Mouse (Mus musculus) myocyte (in vitro differentiated cells): ENCODE results near the gene Zfp872. TPM values are rescaled to one million over a fixed set of nuclear protein-coding genes. Genes with fewer than 3 reads are reported as not detected.

Source experiments
- H3K27me3 ChIP-seq: one replicate; pipeline ENCODE4 v1.6.1; 2011; ENCODE audit not compliant: control insufficient read depth, insufficient read depth, insufficient read length
- H3K36me3 ChIP-seq: one replicate; pipeline ENCODE4 v1.6.1; 2011; ENCODE audit not compliant: control insufficient read depth, insufficient read depth
- H3K4me2 ChIP-seq: one replicate; pipeline ENCODE4 v1.6.1; 2011; ENCODE audit warnings: low read depth, control low read depth
- H3K4me3 ChIP-seq: one replicate; pipeline ENCODE4 v1.5.1; 2011; ENCODE audit warnings: mild to moderate bottlenecking, control low read depth, moderate library complexity
- H3K79me2 ChIP-seq: one replicate; pipeline ENCODE4 v1.6.1; 2011; ENCODE audit not compliant: control insufficient read depth, insufficient read depth
- H3ac ChIP-seq: one replicate; pipeline ENCODE4 v1.6.1; 2011; ENCODE audit not compliant: control insufficient read depth, insufficient read length
- CEBPB ChIP-seq: IDR thresholded peaks from 2 replicates; pipeline ENCODE4 v1.6.1; 2011; ENCODE audit warnings: mild to moderate bottlenecking, moderate library complexity; ENCODE audit not compliant: poor library complexity, insufficient read depth, severe bottlenecking
- E2F4 ChIP-seq: IDR thresholded peaks from one replicate; pipeline ENCODE4 v1.6.1; 2011; ENCODE audit warnings: mild to moderate bottlenecking, control low read depth, moderate library complexity; ENCODE audit not compliant: insufficient read depth
- MAX ChIP-seq: IDR thresholded peaks from one replicate; pipeline ENCODE4 v1.6.1; 2011; ENCODE audit warnings: low read depth, mild to moderate bottlenecking, control low read depth
- MYOD1 ChIP-seq, 3 experiments: IDR thresholded peaks; one replicate each; pipeline ENCODE4 v1.6.1; 2011; ENCODE audit warnings: control low read depth in 2 of 3, low read depth in 2 of 3, mild to moderate bottlenecking in 2 of 3, moderate library complexity in 1 of 3; ENCODE audit not compliant: insufficient read length in 2 of 3, control insufficient read depth in 1 of 3
- MYOG ChIP-seq, 3 experiments: IDR thresholded peaks; one replicate each; pipeline ENCODE4 v1.6.1; 2011; ENCODE audit warnings: control low read depth in 2 of 3, low read depth in 2 of 3, mild to moderate bottlenecking in 2 of 3; ENCODE audit not compliant: insufficient read length in 2 of 3, control insufficient read depth in 1 of 3, insufficient read depth in 1 of 3
- POLR2A ChIP-seq: IDR thresholded peaks from one replicate; pipeline ENCODE4 v1.6.1; 2011; ENCODE audit warnings: low read depth, mild to moderate bottlenecking, control low read depth, moderate library complexity; ENCODE audit not compliant: insufficient read length
- POLR2AphosphoS2 ChIP-seq: IDR thresholded peaks from one replicate; pipeline ENCODE4 v1.6.1; 2011; ENCODE audit warnings: low read depth, control low read depth; ENCODE audit not compliant: insufficient read length
- REST ChIP-seq: IDR thresholded peaks from one replicate; pipeline ENCODE4 v1.6.1; 2011; ENCODE audit warnings: mild to moderate bottlenecking, control low read depth, moderate library complexity; ENCODE audit not compliant: insufficient read depth, insufficient read length
- SRF ChIP-seq: IDR thresholded peaks from one replicate; pipeline ENCODE4 v1.6.1; 2011; ENCODE audit warnings: low read depth; ENCODE audit not compliant: control insufficient read depth, insufficient read length
- TCF12 ChIP-seq: IDR thresholded peaks from one replicate; pipeline ENCODE4 v1.6.1; 2011; ENCODE audit warnings: mild to moderate bottlenecking, control low read depth; ENCODE audit not compliant: poor library complexity, insufficient read depth, severe bottlenecking
- TCF3 ChIP-seq: IDR thresholded peaks from one replicate; pipeline ENCODE4 v1.6.1; 2011; ENCODE audit warnings: low read depth, control low read depth; ENCODE audit not compliant: insufficient read length
- USF1 ChIP-seq: IDR thresholded peaks from one replicate; pipeline ENCODE4 v1.6.1; 2011; ENCODE audit warnings: low read depth, mild to moderate bottlenecking, control low read depth, moderate library complexity
- polyA plus RNA-seq: library from polyadenylated mRNA; unstranded; fragments of >200 nt; fragmentation: generic; extraction: Trizol; gene quantifications from one replicate; pipeline ENCODE4 v1.2.1, GENCODE M21; 2012; ENCODE audit warnings: missing spikeins

Zfp872 gene
- polyA plus RNA-seq, 1 experiment, result not detected

DNA sequence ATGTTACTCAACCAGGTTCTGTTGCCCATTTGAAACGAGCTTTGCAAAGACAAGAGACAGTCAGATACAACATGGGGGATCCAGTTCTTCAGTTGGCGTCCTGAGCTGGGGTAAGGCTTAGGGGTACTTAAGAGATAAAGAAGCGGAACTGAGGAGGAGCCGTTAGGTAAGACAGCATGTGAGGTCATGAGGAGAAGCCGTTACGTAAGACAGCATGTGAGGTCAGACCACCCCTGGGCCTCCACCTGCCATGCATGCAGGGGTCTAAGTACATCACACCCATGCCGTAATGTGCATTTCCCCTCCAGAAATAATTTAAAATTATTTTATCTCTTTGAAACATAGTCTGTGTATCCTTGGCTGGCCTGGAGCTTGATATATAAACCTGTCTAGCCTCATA lies 25.0 kb upstream of the Zfp872 start:
- Histone ChIP-seq H3K27me3 (no peaks in the 10 kb centered on the region), H3ac (no peak overlapping the region), H3K4me2 (no peak overlapping the region), H3K36me3 (no peaks in the 10 kb centered on the region), H3K4me3 (no peak overlapping the region), H3K79me2 (no peaks in the 10 kb centered on the region)
- TF ChIP-seq SRF (no peak), USF1 (no peak), POLR2A (no peak), E2F4 (no peak)

DNA sequence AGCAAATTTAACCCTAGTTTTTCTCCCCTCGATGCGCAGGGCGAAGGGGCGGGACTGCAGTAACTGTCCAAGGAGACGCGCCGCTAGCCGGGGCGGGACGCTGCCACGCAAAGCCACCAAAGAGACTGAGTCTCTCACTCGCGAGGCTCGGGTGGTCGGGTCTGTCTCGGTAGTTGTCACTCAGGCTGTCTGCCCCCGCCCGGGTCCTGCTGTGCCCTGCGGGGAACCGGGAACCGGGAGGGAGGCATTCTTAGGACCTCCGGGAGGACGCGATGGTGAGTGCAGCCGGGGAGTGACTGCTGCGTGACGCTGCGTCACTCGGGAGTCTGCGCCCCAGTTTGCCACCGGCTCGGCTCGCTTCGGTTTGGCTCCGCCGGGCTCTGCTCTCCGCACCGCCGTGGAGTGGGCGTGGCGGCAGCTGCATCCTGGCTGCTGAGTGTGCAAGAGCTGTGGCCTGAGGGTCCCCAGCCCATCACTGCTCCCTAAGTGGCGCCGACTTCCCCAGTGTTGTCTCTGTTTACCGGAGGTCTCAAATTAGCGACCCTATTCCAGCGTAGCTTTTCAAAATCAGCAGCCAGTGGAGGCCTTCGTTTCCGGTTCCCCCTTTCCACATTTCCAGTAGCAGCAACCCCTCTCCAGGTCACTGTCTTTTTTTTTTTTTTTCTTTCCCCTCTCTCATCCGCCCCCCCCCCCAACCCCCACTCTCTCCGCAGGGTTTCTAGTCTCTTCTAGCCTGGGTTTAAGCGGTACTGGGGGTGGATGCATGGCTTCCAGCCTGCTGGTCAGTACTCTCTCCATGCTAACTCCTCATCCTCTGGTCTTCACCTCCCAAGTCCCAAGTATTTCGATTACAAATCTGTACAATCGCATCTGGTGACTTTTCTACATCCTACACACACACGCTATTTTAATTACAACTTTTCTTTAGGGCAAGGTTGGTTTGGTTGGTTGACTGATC lies 22.9 kb upstream of the Zfp872 start:
- Histone ChIP-seq H3K79me2 (no peaks in the 10 kb centered on the region), H3K4me3 (no peak overlapping the region), H3ac (peak overlapping the region; percentile 2), H3K36me3 (no peaks in the 10 kb centered on the region), H3K4me2 (peak overlapping the region; percentile 64), H3K27me3 (no peaks in the 10 kb centered on the region)
- TF ChIP-seq POLR2A (no peak), MYOD1 (IDR thresholded peaks at IDR 0.05; ENCODE audit: control insufficient read depth in 1 of 3, insufficient read length in 2 of 3, low read depth in 2 of 3) (peak in 2 of 3 experiments; percentile 31 to 40), E2F4 (no peak), REST (no peak), MYOG (IDR thresholded peaks at IDR 0.05; ENCODE audit: control insufficient read depth in 1 of 3, insufficient read depth in 1 of 3, insufficient read length in 2 of 3, low read depth in 2 of 3) (peak in 2 of 3 experiments; percentile 2 to 54), MAX (no peak), POLR2AphosphoS2 (no peak), SRF (no peak), TCF12 (no peak)

DNA sequence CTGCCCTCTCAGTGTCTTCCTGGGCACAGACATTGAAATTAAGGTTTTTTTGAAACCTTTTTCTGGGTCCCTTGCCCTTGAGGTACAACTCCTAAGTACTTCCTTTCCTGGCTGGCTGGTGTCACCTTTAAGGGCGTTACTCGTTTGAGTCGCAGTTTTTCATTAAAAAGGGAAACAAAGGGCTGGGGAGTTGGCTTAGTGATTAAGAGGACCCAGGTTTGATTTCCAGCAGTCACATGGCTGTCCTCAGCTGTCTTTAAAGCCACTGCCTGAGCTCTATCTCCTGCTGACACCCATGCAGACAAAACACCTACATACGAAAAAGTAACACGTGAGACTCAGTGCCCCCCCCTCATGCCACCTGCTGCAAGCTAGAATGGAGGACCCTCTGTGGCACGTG lies 21.9 kb upstream of the Zfp872 start:
- no peak overlapping the region for H3ac ChIP-seq
- no peaks in the 10 kb centered on the region for H3K79me2 ChIP-seq
- H3K36me3 ChIP-seq, result no peaks in the 10 kb centered on the region
- H3K4me3 ChIP-seq, result no peak overlapping the region
- no peak for TF ChIP-seq MAX
- no peak for TF ChIP-seq POLR2A
- no peak for TF ChIP-seq TCF12
- TF ChIP-seq CEBPB, result no peak
- TF ChIP-seq TCF3, result no peak
- TF ChIP-seq POLR2AphosphoS2, result no peak
- TF ChIP-seq MYOG (IDR thresholded peaks at IDR 0.05; ENCODE audit: control insufficient read depth in 1 of 3, insufficient read depth in 1 of 3, insufficient read length in 2 of 3, low read depth in 2 of 3), result no peak
- no peak for TF ChIP-seq USF1
- no peak for TF ChIP-seq E2F4
- TF ChIP-seq REST, result no peak
- no peak for TF ChIP-seq MYOD1 (IDR thresholded peaks at IDR 0.05; ENCODE audit: control insufficient read depth in 1 of 3, insufficient read length in 2 of 3, low read depth in 2 of 3)
- TF ChIP-seq SRF, result no peak
- H3K4me2 ChIP-seq, result no peak overlapping the region
- no peaks in the 10 kb centered on the region for H3K27me3 ChIP-seq

DNA sequence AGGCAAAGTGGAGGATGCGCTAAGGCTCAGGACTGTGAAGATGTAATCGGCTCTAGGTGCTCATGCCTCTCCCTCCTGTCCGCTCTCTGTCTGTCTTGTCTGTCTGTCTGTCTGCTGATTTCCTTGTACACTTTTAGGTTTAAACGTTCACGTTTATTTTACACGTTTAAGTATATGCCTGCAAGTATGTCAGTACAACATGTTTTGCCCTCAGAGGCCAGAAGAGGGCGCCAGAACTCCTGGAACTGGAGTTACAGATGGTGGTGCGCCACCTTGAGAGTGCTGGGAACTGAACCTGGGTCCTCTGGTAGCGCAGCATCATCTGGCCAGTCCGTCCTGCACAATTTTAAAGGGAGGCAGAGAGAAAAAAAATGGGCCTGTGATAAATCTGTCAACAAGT lies 21.2 kb upstream of the Zfp872 start:
- H3K79me2 ChIP-seq, result no peaks in the 10 kb centered on the region
- no peaks in the 10 kb centered on the region for H3K27me3 ChIP-seq
- no peak overlapping the region for H3K4me3 ChIP-seq
- TF ChIP-seq POLR2AphosphoS2 (no peak), REST (no peak), USF1 (no peak), MYOD1 (IDR thresholded peaks at IDR 0.05; ENCODE audit: control insufficient read depth in 1 of 3, insufficient read length in 2 of 3, low read depth in 2 of 3) (no peak), E2F4 (no peak), POLR2A (no peak), MAX (no peak), MYOG (IDR thresholded peaks at IDR 0.05; ENCODE audit: control insufficient read depth in 1 of 3, insufficient read depth in 1 of 3, insufficient read length in 2 of 3, low read depth in 2 of 3) (no peak)
- no peak overlapping the region for H3ac ChIP-seq
- H3K4me2 ChIP-seq, result no peak overlapping the region
- H3K36me3 ChIP-seq, result no peaks in the 10 kb centered on the region

DNA sequence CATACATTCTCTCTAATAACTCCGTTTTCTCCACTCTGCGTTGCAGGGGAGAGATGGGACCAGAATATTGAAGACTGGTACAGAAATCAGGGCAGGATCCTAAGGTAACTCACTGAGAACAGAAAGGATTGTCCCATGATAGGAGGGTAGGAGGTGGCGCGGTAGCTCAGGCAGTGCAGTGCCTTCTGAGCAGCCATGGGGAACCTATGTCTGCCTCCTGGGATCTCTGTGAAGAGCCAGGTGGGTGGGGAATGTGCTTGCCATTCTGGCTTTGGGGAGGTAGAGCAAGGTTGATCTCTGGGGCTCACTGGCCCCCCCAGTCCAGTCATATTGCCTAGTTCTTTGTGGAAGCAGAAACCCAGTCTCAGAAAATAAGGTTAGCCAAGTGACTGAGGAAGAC lies 20.1 kb upstream of the Zfp872 start:
- Histone ChIP-seq H3K36me3 (no peaks in the 10 kb centered on the region), H3K4me2 (no peak overlapping the region), H3K4me3 (no peak overlapping the region), H3K79me2 (no peaks in the 10 kb centered on the region), H3K27me3 (no peaks in the 10 kb centered on the region), H3ac (no peak overlapping the region)
- TF ChIP-seq MAX (no peak), TCF12 (no peak), MYOD1 (IDR thresholded peaks at IDR 0.05; ENCODE audit: control insufficient read depth in 1 of 3, insufficient read length in 2 of 3, low read depth in 2 of 3) (no peak), MYOG (IDR thresholded peaks at IDR 0.05; ENCODE audit: control insufficient read depth in 1 of 3, insufficient read depth in 1 of 3, insufficient read length in 2 of 3, low read depth in 2 of 3) (no peak), CEBPB (no peak), POLR2AphosphoS2 (no peak), REST (no peak), E2F4 (no peak), USF1 (no peak)
